Mouse (Mus musculus): Measurements from ENCODE around the gene Tpd52l2.

DNA sequence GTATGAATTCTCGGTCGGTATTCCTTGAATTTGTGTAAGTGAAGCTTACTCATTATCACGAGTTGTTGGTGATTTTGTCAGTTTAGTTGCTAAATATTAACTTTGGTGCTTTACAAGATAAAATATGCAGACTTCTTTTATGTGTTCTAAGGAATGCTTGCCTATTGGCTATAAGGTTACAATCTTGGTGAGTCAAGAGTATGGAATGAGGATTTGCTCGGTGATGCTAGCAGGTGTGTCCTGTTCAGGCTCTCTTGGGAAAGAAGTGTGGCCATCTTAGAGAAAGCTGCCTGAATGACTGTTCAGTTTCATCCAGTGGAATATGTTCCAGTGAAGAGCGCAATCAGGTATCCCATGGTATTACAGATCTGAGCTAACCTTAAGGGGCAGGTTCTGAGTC lies 28.6 kb downstream of the Tpd52l2 start:
- no peak for TF ChIP-seq POLR2A (IDR thresholded peaks at IDR 0.05; ENCODE audit: low read depth, low read length)
- TF ChIP-seq CTCF (conservative IDR thresholded peaks at IDR 0.05; ENCODE audit: insufficient read depth, insufficient read length, low read depth, low read length) = no peak

Measured in kidney, adult 2 months (tissue).